Mouse (Mus musculus) urinary bladder, postnatal 10 days (tissue): ENCODE data around the gene Pfkm.

Experiments
- DNase-seq: peaks from one replicate; pipeline ENCODE4 v3.0.0; 2022; ENCODE audit warnings: low spot score

Pfkm gene

DNA sequence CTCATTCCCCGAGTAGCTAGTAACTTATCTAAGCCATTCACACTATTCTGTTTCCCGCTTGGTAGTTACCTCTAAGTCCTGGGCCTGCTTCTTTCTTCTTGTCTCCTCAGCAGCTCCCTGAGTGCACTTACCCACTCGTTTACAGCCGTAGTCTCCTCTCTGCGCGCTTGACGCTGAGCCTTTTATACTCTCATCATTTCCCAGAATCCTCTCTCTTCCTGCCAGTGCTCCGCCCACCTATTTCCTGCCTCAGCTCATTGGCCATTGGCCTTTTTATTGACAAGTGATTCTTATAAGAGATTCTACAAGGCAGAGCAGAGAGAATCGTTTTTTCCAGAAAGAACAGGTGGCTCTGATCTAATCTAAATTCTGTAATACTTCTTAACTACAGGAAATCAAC is 6.1 kb downstream of the Pfkm start:
- DNase-seq, result no peak

DNA sequence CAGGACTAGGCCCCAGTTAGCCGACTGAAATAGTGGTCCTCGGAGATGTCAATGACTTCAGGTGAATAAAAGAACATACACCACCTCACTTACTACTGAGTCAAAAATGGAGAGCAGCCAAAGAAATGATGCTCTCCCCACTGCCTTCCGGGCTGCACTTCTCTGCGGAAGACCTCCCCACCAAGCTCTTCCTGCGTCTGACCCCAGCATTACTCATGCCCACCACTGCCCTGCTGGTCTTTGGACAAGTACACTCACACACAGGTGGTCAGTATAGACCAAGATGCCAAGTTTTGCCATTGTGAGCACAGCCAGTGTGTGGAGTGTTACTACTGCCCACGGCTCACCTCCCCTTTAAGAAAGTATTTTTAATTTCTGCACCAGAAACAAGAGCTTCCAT is 10.0 kb downstream of the Pfkm start:
- no peak for DNase-seq

GRCm38 (mm10) chr15:98106506-98106905 is 14.1 kb downstream of the Pfkm start:
- DNase-seq, result no peak

GRCm38 (mm10) chr15:98107230-98107629 is 14.8 kb downstream of the Pfkm start:
- DNase-seq, result no peak

- DNase-seq, result no peak
Measured at GRCm38 (mm10) chr15:98107703-98108296, 15.4 kb downstream of the Pfkm start.

DNA sequence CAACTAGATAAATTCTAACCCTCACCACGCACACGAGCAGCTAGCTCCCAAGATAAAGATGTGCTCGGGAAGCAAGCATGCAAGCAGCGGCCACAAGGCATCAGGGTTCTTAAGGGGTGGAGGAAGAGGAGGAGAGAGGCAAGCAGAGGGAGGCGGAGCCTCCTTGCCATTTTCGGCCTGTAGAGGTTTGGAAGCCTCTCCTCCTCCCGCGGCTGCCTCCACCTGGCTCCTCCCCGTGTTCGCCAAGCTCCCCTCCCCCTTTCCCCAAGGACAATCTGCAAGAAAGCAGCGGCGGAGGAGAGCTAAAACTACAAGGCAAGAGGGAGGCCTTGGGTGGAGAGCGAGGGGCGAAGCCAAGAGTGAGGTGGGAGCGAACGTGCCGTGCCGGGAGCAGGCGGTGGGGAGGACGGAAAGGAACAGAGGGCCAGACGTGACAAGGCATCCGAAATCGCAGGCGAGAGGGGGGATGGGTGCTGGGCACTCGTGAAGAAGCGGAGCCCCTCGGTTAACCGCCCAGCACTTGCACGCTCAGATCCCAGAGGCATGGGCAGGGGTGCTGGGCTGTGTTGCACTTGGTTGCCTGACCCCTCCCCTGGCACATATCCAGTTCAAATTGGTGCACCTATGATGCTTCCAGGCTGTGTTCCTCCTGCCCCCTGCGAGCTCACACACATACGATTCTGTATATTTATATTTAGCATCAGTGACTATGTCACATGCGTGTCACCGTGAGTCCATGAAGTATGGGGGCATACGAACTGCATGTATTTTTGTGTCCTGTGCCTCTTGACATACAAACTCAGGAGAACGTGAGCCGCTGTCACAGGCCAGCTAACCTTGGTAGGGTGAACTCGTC is 16.1 kb downstream of the Pfkm start:
- peak; percentile 32 for DNase-seq

GRCm38 (mm10) chr15:98111791-98112190 is 19.4 kb downstream of the Pfkm start:
- no peak for DNase-seq

GRCm38 (mm10) chr15:98114098-98114851 is 21.9 kb downstream of the Pfkm start:
- DNase-seq, result no peak

- no peak for DNase-seq
Measured at GRCm38 (mm10) chr15:98114852-98115778, 22.7 kb downstream of the Pfkm start.

DNA sequence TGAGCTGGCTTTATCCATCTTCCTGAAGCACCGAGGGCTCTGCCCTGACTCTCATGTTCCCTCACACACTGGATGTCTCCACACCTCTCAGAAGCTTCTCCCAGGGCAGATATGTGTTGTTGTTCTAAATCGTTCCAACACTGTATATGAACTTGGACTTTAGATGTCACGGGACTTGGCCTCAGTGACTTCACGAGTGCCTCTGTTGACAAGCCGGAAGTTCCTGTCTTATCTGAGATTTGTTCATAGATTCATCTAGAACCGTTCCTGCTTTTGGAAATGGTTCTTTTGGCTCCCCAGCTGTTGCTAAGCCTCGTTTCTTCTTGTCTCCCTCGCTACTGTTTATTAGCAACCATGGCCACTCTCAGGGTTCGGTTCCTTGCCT is 23.4 kb downstream of the Pfkm start:
- no peak for DNase-seq

DNA sequence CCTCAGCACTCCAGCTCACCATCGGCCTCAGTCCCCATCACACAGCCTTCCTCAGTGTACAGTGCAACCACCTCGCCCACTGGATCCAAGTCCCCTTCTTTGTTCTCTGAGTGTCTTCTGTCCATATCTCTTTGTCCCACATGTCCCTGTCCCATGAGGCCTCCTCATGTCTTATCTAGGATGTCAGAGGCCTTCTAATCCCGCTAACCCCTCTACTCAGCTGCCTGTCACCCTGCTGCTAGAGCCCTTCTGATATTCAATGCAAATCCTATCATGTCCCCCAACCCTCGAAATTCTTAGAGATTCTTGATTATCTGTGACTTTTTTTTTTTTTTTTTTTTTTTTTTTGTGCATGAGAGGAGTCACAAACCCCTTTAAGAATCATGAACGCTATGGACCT is 23.9 kb downstream of the Pfkm start:
- DNase-seq, result no peak

GRCm38 (mm10) chr15:98119363-98119762 is 27.0 kb downstream of the Pfkm start:
- DNase-seq, result no peak

DNA sequence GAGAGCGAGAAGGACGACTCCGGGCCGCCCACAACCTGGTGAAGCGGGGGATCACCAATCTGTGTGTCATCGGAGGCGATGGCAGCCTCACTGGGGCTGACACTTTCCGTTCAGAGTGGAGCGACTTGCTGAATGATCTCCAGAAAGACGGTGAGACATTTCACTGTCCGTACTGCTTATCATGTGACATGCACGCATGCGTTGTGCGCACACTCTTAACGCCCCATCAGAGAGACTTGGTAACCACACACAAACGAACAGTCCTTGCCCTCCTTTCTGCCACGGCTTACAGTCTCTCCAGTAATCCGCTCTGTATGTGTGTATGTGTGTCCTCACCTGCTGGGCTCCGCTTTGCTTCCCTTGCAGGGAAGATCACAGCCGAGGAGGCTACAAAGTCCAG is 28.4 kb downstream of the Pfkm start:
- DNase-seq, result no peak

DNA sequence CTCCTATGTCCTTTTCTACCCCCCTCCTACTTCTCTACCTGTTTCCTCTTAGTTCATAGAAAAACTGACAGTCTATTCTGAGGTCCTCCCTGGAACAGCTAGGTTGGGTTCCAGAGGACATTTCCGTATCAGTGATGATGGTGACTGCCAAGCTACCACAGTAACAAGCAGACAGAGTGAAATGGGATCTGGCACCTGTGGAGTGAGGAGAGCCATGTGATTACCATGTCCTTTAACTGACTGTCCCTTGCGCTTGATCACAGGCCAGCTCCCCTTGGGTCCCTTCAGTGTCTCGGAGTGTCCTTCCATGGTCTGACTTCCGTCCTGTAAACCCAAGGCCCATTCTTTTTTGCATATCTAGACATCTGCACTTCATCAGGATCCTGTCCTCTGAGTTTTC is 38.6 kb downstream of the Pfkm start:
- DNase-seq, result no peak

DNA sequence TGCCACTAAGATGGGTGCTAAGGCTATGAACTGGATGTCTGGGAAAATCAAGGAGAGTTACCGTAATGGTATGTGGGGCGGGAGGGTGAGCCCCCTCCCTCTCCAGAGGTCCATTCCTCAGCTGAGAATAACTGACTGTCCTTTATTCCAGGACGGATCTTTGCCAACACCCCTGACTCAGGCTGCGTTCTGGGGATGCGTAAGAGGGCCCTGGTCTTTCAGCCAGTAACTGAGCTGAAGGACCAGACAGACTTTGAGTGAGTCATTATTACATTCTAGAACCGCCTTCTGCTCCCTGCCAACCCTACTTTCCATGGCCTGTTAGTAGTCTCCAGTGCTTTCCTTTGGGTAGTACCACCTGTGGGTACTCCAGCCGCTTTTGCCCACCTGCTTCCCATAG is 39.1 kb downstream of the Pfkm start:
- DNase-seq, result no peak

DNA sequence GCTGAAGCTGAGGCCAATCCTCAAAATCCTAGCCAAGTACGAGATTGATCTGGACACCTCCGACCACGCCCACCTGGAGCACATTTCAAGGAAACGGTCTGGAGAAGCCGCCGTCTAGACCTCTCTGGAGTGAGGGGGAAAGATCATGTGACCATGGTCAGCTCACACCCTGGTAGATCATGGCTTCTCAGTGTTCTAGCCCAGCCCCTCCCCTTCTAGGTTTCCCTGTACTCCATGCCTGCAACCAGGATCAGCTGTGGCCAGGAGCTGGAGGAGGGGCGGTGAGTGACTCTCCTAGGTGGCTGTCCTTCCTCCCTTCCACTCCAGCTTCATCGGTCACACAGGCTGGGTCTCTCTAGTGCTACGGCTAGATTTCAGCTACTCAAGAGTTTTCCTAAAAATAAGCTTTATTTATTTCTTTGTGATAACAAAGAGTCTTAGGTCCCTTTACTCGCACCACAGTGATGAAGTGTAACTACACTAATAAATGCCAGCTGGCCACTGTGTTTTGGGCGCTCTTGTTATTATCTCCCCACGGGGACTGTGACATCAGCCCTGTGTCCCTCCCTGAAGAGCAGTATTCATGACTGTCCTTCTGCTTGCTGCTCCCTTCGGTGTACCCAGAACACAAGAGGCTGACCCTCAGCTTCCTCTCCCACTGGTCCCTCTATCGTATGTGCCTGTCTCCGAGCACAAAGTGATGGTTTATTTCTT is 39.7 kb downstream of the Pfkm start:
- no peak for DNase-seq

DNA sequence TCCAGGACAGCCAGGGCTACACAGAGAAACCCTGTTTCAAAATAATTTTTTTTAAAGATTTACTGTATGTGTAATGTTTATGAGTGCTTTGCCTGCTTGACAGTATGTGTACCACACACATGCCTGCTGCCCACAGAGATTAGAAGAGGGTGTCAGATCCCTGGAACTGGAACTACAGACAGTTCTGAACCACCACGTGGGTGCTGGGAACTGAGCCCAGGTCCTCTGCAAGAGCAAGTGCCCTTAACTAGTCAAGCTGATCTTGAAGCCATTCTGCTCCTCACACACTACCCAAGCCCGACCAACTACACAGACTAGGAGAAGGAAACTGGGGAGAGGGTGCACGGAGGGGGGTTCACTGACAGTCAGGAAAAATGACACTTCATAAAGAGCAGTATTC is 41.1 kb downstream of the Pfkm start:
- no peak for DNase-seq

DNA sequence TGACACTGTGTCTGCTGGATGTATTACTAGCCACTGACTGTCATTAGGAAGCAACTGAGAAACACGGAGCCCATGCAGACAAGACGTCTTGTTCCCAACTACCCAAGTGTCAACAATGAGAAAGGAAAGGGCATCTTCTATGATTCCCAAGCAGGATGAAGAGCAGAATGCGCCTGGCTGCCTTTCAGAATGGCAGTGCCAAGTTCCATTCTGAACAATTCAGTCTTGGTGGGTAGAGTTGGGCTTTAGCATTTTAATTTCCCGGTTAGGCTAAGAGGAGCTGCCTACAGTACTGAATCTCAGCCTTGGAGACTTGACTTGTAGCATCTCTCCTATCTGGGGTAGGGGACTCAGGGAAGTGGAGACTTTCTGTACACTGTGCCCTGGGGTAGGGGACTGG is 41.6 kb downstream of the Pfkm start:
- no peak for DNase-seq

- no peak for DNase-seq
Measured at GRCm38 (mm10) chr15:98134666-98135065, 42.3 kb downstream of the Pfkm start.

DNA sequence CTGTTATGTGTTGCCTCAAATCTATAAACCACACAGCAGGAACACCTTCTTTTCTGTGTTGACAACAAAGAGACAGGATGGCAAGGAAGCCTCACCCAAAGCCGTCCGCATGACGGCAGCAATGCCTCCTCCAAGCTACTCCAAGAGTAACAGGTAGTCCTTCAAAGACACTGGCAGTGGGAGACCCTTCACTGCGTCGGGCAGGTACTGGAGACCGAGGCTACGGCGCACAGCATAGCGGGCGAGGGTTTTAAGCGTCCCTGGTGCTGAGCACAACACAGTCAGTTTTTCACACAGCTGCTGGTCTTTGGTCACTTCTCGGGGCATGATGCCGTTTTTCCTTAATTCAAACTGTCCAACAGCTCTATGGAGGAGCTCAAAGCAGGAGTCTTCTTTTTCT is 43.3 kb downstream of the Pfkm start:
- no peak for DNase-seq

DNA sequence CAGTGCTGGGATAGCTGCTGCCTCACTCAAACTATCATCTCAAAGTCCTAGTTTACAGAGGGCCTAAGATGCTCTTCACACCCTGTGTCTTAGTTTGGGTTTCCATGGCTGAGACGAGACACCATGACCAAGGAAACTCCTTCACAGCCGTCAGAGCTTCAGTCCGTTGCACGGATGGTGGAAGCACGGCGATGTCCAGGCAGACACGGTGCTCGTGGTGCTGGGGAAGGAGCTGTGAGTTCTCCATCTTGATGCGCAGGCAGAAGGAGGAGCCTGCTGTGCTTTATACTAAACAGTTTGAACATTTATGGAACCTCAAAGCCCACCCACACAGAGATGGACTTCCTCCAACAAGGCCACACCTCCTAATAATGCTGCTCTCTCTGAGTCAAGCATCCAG is 44.5 kb downstream of the Pfkm start:
- no peak for DNase-seq
